Mouse (Mus musculus) gastrocnemius, adult 2 months (tissue): ENCODE results near the gene Foxp1. TPM values are rescaled to one million over a fixed set of nuclear protein-coding genes. Genes with fewer than 3 reads are reported as not detected.

ENCODE experiments used
- DNase-seq: peaks from one replicate; pipeline ENCODE4 v3.0.0; 2022
- H3K27ac ChIP-seq: fragments of 200-600 bp; 2 replicates; pipeline ENCODE4 v1.8.1; 2022; ENCODE audit warnings: mild to moderate bottlenecking
- H3K4me3 ChIP-seq: fragments of 200-600 bp; 2 replicates; pipeline ENCODE4 v1.8.1; 2022; ENCODE audit warnings: mild to moderate bottlenecking, moderate library complexity
- CTCF ChIP-seq: fragments of 200-600 bp; IDR thresholded peaks from 2 replicates; pipeline ENCODE4 v1.8.1; 2022; ENCODE audit warnings: antibody characterized with exemption, mild to moderate bottlenecking, moderate library complexity
- intact Hi-C: fragments of 180-260 bp; cut with DNase I; formaldehyde crosslinking; loops from one replicate; pipeline ENCODE4 v1.15.1; 2025
- total RNA-seq, 2 experiments: library from RNA; stranded (reverse); gene quantifications; 2 replicates each; pipeline ENCODE4 v1.2.3; 2021

Gene Foxp1
- total RNA-seq, 2 experiments from 2014 or later = 17.4 to 20.9 TPM

DNA sequence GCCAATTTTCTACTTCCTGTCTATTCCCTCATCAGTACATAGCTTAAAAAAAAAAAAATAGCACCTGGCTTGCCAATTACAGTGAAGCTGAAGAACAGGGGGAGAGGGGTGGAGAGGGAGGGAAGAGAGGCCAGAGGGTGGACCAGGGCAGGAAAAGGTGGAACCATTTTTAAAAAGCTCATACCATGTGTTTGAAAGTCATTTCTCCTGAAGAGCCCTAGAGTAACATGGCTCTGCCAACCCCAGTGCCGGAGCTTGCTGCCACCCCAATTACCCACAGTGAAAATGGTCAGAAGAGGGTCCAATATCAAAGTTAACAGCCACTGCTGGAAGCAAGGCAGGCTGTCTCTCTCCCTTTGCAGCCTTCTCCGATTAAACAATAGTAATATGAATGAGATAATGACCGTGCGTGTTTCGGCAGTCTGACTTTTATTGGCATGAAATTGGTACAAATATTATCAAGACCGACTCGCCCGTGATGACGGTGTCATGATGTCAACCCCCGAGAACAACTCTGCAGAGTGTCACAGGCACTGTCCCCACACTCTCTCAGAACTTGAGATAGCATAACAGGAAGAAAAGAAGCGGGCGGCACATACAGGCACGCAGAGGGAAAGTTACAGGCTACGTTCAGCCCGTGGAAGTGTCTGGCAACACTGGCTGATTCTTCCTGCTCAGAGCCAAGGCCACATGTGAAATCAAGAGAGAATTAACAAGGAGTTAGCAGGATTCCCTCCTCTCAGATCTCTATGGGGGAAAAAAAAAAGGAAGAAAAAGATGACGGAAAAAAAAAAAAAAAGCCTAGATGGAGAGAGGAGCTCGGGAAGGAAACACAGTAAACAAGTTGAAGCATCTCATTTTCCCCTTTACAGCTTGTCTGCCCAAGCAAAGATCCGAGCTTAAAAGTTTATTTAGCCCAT, 427.1 kb downstream of the Foxp1 start:
- TF ChIP-seq CTCF = no peak
- DNase-seq = peak; percentile 45
- intact Hi-C loops = no loop called here

GRCm38 (mm10) chr6:99094339-99094989, 428.1 kb downstream of the Foxp1 start:
- DNase-seq = peak; percentile 37
- intact Hi-C loops = no loop called here
- Histone ChIP-seq H3K27ac (peak overlapping the region; percentile 86), H3K4me3 (peak overlapping the region; percentile 67)
- TF ChIP-seq CTCF = no peak

More for the DNA sequence above, 427.1 kb downstream of the Foxp1 start:
- H3K27ac ChIP-seq = peak overlapping the region; percentile 86
- H3K4me3 ChIP-seq = peak overlapping the region; percentile 67

DNA sequence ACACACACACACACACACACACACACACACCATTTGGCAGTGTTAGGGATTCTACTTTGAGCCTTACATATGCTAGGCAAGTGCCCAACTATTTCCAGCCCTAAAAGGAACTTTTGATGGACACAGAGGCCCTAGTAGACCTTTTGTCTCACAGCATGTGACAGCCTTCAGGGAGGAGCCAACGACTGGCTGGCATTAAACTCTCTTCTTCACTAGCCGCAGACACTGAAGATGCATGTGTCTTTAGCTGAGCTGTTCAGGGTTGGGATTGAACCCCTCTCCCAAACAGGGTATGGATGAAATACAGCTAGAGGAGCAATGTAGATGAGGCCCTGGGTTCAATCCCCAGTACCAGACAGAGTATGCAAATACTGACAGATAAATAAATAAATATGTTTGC, 428.7 kb downstream of the Foxp1 start:
- Histone ChIP-seq H3K27ac (peak overlapping the region; percentile 86), H3K4me3 (peak overlapping the region; percentile 67)
- DNase-seq = no peak
- intact Hi-C loops = no loop called here
- TF ChIP-seq CTCF = no peak

- Histone ChIP-seq H3K4me3 (no peak overlapping the region), H3K27ac (peak overlapping the region; percentile 3; the same call in 1 of the 2 replicates)
- intact Hi-C loops = no loop called here
- no peak for TF ChIP-seq CTCF
- DNase-seq = no peak
These were observed 429.3 kb downstream of the Foxp1 start for GRCm38 (mm10) chr6:99093208-99093607.

- H3K27ac ChIP-seq = no peak overlapping the region
- no peak for TF ChIP-seq CTCF
- no peak overlapping the region for H3K4me3 ChIP-seq
- intact Hi-C loops = no loop called here
- DNase-seq = no peak
These were observed 430.7 kb downstream of the Foxp1 start for GRCm38 (mm10) chr6:99091799-99092198.

GRCm38 (mm10) chr6:99087598-99087997, 434.9 kb downstream of the Foxp1 start:
- no peak for TF ChIP-seq CTCF
- Histone ChIP-seq H3K4me3 (no peak overlapping the region), H3K27ac (no peak overlapping the region)
- intact Hi-C loops = no loop called here
- DNase-seq = no peak

GRCm38 (mm10) chr6:99084956-99085355, 437.6 kb downstream of the Foxp1 start:
- intact Hi-C loops = no loop called here
- TF ChIP-seq CTCF = no peak
- no peak for DNase-seq

GRCm38 (mm10) chr6:99081259-99081658, 441.3 kb downstream of the Foxp1 start:
- intact Hi-C loops = no loop called here
- no peak for TF ChIP-seq CTCF
- DNase-seq = no peak
- Histone ChIP-seq H3K4me3 (no peak overlapping the region), H3K27ac (no peak overlapping the region)

More at GRCm38 (mm10) chr6:99084956-99085355, 437.6 kb downstream of the Foxp1 start:
- Histone ChIP-seq H3K27ac (no peak overlapping the region), H3K4me3 (no peak overlapping the region)

GRCm38 (mm10) chr6:99079041-99079835, 443.3 kb downstream of the Foxp1 start:
- no peak for DNase-seq
- Histone ChIP-seq H3K4me3 (no peak overlapping the region), H3K27ac (no peak overlapping the region)
- TF ChIP-seq CTCF = no peak
- intact Hi-C loops = no loop called here

DNA sequence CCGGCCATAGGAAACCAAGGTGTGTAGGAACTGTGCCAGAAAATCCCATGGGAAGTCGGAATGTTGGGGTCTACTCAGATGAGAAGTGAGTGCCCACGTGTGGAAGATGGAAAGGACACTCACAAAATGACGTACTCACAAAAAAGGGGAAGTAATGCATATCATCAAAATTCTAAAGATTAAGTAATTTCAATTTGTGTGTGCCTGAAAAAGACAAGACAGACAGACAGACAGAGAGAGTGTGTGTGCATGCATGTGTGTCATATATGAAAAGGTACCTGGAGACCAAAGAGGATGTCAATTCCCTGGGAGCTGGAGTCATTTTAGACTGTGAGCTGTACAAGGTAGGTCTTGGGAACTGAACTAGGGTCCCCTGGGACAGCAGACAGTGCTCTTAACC, 444.4 kb downstream of the Foxp1 start:
- Histone ChIP-seq H3K27ac (no peak overlapping the region), H3K4me3 (no peak overlapping the region)
- intact Hi-C loops = no loop called here
- DNase-seq = no peak
- no peak for TF ChIP-seq CTCF

DNA sequence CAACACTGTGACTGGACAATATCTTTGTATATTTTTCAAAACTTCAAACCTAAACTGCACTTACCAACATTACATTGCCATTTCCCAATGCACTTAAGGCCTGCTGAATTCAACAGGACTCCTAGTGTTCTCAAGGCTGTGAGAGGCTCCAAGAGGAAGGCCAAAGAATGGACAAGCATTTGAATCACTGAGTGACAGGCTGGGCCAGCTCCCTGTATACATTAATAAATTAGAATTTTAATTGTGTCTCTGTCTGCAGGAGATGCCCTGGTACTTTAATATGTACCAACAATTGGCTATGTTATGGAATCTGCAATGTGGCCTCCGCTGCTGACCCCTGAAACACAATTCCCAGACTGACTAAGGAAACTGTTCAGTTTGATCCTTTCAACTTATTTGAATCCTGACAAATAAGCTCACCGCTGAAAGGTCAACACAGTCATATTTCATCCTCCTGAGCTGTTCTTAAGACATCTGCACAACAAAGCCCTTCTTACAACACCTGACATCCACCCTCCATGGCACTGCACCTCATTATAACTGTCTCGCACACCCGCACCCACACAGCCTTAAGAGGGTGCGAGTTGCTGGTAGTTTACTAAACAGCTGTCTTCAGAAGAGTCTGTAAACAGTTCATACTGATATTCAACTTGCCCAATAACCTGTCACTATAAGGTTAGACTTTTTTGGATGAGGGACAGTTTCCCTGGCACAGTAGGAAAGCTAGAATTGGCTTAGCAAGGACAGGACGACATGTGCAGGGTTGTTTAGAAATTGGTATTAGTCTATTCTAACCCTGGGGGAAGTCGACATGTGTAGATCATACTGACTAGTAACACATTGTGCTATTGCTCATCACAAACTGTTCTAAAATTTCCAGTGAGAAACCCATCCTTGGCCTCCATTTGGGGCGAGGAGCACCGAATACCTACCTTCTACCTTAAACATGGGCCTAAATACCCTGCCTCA, 448.9 kb downstream of the Foxp1 start:
- no peak for TF ChIP-seq CTCF
- intact Hi-C loops = no loop called here
- H3K4me3 ChIP-seq = no peak overlapping the region
- H3K27ac ChIP-seq = no peak overlapping the region
- no peak for DNase-seq

- Histone ChIP-seq H3K27ac (no peak overlapping the region), H3K4me3 (no peak overlapping the region)
- no peak for TF ChIP-seq CTCF
- no peak for DNase-seq
- intact Hi-C loops = no loop called here
These were observed 451.8 kb downstream of the Foxp1 start for GRCm38 (mm10) chr6:99070710-99071109.
